Mouse (Mus musculus) liver, adult 2 months (tissue): ENCODE results near the gene Gsg1l2. TPM values are rescaled to one million over a fixed set of nuclear protein-coding genes. Genes with fewer than 3 reads are reported as not detected.
A peak's percentile ranks its signal among the peaks of the same experiment; 100 is the strongest.

Experiments
- DNase-seq: peaks from one replicate; pipeline ENCODE4 v3.0.0-alpha.2; 2011; ENCODE audit warnings: low read depth, low spot score; ENCODE audit errors: extremely low read depth
- H3K27ac ChIP-seq: fragments of 200-500 bp; replicated peaks from 2 replicates; pipeline ENCODE4 v1.5.1; 2012; ENCODE audit warnings: low read depth, mild to moderate bottlenecking, control low read depth, inconsistent platforms, low read length; ENCODE audit not compliant: insufficient read depth
- H3K27me3 ChIP-seq: fragments of 200-500 bp; 2 replicates; pipeline ENCODE4 v1.6.1; 2012; ENCODE audit warnings: mild to moderate bottlenecking, moderate library complexity, low read length, inconsistent platforms; ENCODE audit not compliant: control insufficient read depth, insufficient read depth
- H3K36me3 ChIP-seq: fragments of 200-500 bp; 2 replicates; pipeline ENCODE4 v1.6.1; 2012; ENCODE audit warnings: low read length, inconsistent platforms; ENCODE audit not compliant: control insufficient read depth, insufficient read depth
- H3K4me1 ChIP-seq: fragments of 200-500 bp; 2 replicates; pipeline ENCODE4 v1.6.1; 2011; ENCODE audit warnings: low read length; ENCODE audit not compliant: control insufficient read depth, insufficient read depth
- H3K4me3 ChIP-seq: fragments of 200-500 bp; 2 replicates; pipeline ENCODE4 v1.5.1; 2011; ENCODE audit warnings: low read depth, mild to moderate bottlenecking, control low read depth, low read length, moderate library complexity; ENCODE audit not compliant: insufficient read depth
- H3K79me2 ChIP-seq: fragments of 200-500 bp; 2 replicates; pipeline ENCODE4 v1.6.1; 2012; ENCODE audit warnings: inconsistent platforms, mild to moderate bottlenecking, low read length, moderate library complexity; ENCODE audit not compliant: control insufficient read depth, insufficient read depth
- H3K9ac ChIP-seq: fragments of 200-500 bp; 2 replicates; pipeline ENCODE4 v1.6.1; 2012; ENCODE audit warnings: low read depth, mild to moderate bottlenecking, control low read depth, inconsistent platforms, low read length
- CTCF ChIP-seq: fragments of 200-500 bp; IDR thresholded peaks from 2 replicates; pipeline ENCODE4 v1.5.1; 2011; ENCODE audit warnings: low read depth, low read length, control low read depth
- POLR2A ChIP-seq: fragments of 200-500 bp; IDR thresholded peaks from 2 replicates; pipeline ENCODE4 v1.6.1; 2011; ENCODE audit warnings: low read length, control low read depth; ENCODE audit not compliant: insufficient read depth; ENCODE audit errors: extremely low read depth
- WGBS: fragments of 180-500 bp; shearing (Covaris S2); methylation state at CpG from one replicate; pipeline ENCODE4 v1.1.7; 2018; 5-methylcytosine and 5-hydroxymethylcytosine counted together
- polyA plus RNA-seq: library from polyadenylated mRNA; depleted of rRNA; stranded (reverse); fragments of >200 nt; gene quantifications from 2 replicates; pipeline ENCODE4 v1.2.3, GENCODE M21; 2012
- total RNA-seq: library from RNA; depleted of rRNA; stranded (reverse); fragments of >200 nt; gene quantifications from 2 replicates; pipeline ENCODE4 v1.2.3, GENCODE M21; 2014

The Gsg1l2 gene
- total and polyA plus RNA-seq, 2 experiments = not detected

GRCm38 (mm10) chr11:67771691-67772090 lies 2.7 kb upstream of the Gsg1l2 start:
- Histone ChIP-seq H3K4me3 (no peak overlapping the region), H3K9ac (no peak overlapping the region), H3K27ac (no peak overlapping the region), H3K27me3 (no peaks in the 10 kb centered on the region), H3K4me1 (no peaks in the 10 kb centered on the region), H3K36me3 (no peaks in the 10 kb centered on the region), H3K79me2 (no peaks in the 10 kb centered on the region)
- TF ChIP-seq CTCF (no peak), POLR2A (no peak)
- WGBS = 59% methylated on average over 2 of the region's 2 CpGs
- no peak for DNase-seq

GRCm38 (mm10) chr11:67772577-67772976 lies 1.8 kb upstream of the Gsg1l2 start:
- no peak overlapping the region for H3K9ac ChIP-seq
- WGBS = 25% methylated on average over 8 of the region's 8 CpGs
- H3K27ac ChIP-seq = no peak overlapping the region
- H3K36me3 ChIP-seq = no peaks in the 10 kb centered on the region
- DNase-seq = peak; percentile 8
- H3K79me2 ChIP-seq = no peaks in the 10 kb centered on the region
- no peak for TF ChIP-seq POLR2A
- H3K4me1 ChIP-seq = no peaks in the 10 kb centered on the region
- no peaks in the 10 kb centered on the region for H3K27me3 ChIP-seq
- no peak overlapping the region for H3K4me3 ChIP-seq

GRCm38 (mm10) chr11:67790182-67790581 lies 15.8 kb downstream of the Gsg1l2 start:
- Histone ChIP-seq H3K27ac (no peak overlapping the region), H3K36me3 (no peaks in the 10 kb centered on the region), H3K9ac (no peak overlapping the region), H3K79me2 (no peaks in the 10 kb centered on the region), H3K4me1 (no peaks in the 10 kb centered on the region), H3K27me3 (no peaks in the 10 kb centered on the region), H3K4me3 (no peak overlapping the region)
- DNase-seq = no peak
- WGBS = 74% methylated on average over 11 of the region's 11 CpGs
- TF ChIP-seq POLR2A (no peak), CTCF (no peak)

GRCm38 (mm10) chr11:67797931-67798330 lies 23.5 kb downstream of the Gsg1l2 start, which contains the start of gene Dhrs7c:
Gene Dhrs7c, plus strand, starts transcription at chr11:67798187.
- 81% methylated on average over 7 of the region's 7 CpGs for WGBS
- DNase-seq = no peak

GRCm38 (mm10) chr11:67800130-67800723 lies 25.8 kb downstream of the Gsg1l2 start:
- H3K36me3 ChIP-seq = no peaks in the 10 kb centered on the region

More at GRCm38 (mm10) chr11:67797931-67798330, 23.5 kb downstream of the Gsg1l2 start, which contains the start of gene Dhrs7c:
- H3K4me3 ChIP-seq = no peak within 1 kb of the TSS
- no peaks in the 10 kb centered on the region for H3K4me1 ChIP-seq
- no peak within 1 kb of the TSS for H3K27ac ChIP-seq
- TF ChIP-seq POLR2A (no peak), CTCF (no peak)
- H3K27me3 ChIP-seq = no peaks in the 10 kb centered on the region
- no peaks in the 10 kb centered on the region for H3K36me3 ChIP-seq
- H3K79me2 ChIP-seq = no peaks in the 10 kb centered on the region
- no peak within 1 kb of the TSS for H3K9ac ChIP-seq

GRCm38 (mm10) chr11:67801169-67801568 lies 26.8 kb downstream of the Gsg1l2 start:
- Histone ChIP-seq H3K36me3 (no peaks in the 10 kb centered on the region), H3K27ac (no peak overlapping the region), H3K9ac (no peak overlapping the region), H3K79me2 (no peaks in the 10 kb centered on the region), H3K4me1 (no peaks in the 10 kb centered on the region), H3K27me3 (no peaks in the 10 kb centered on the region), H3K4me3 (no peak overlapping the region)
- no peak for DNase-seq
- 76% methylated on average over 8 of the region's 8 CpGs for WGBS
- TF ChIP-seq POLR2A (no peak), CTCF (no peak)

More at GRCm38 (mm10) chr11:67800130-67800723, 25.8 kb downstream of the Gsg1l2 start:
- Histone ChIP-seq H3K27ac (no peak overlapping the region), H3K4me1 (no peaks in the 10 kb centered on the region), H3K9ac (no peak overlapping the region), H3K27me3 (no peaks in the 10 kb centered on the region), H3K79me2 (no peaks in the 10 kb centered on the region), H3K4me3 (no peak overlapping the region)
- TF ChIP-seq POLR2A (no peak), CTCF (no peak)
- no peak for DNase-seq
